Mouse (Mus musculus) inflammation-experienced regulatory T-cells, adult 16 weeks (primary cell): ENCODE results near the gene Ccer1. TPM values are rescaled to one million over a fixed set of nuclear protein-coding genes. Genes with fewer than 3 reads are reported as not detected.

Source experiments
- polyA plus RNA-seq: library from polyadenylated mRNA; unstranded; fragments of 100-300 nt; shearing (Covaris generic); gene quantifications from one replicate; pipeline ENCODE4 v1.2.1, GENCODE M21; 2017

The Ccer1 gene
- not detected for polyA plus RNA-seq

GRCm38 (mm10) chr10:97692913-97693312 lies at the start of gene Ccer1:
TSS of gene Ccer1 (plus strand) at chr10:97693059.

GRCm38 (mm10) chr10:97643768-97644167 lies 49.1 kb upstream of the Ccer1 start, which contains the start of gene Epyc:
TSS of gene Epyc (plus strand) at chr10:97644068.

GRCm38 (mm10) chr10:97726655-97727054 lies 33.8 kb downstream of the Ccer1 start, which contains the start of gene C030005K15Rik:
TSS of gene C030005K15Rik (minus strand) at chr10:97726755.

Other genes with a start within 250 kb of the Ccer1 start
- not detected for gene Dcn, start 213.4 kb upstream of the Ccer1 start, polyA plus RNA-seq
- gene Lum, start 127.9 kb upstream of the Ccer1 start, polyA plus RNA-seq = not detected
- gene Kera, start 86.2 kb upstream of the Ccer1 start, polyA plus RNA-seq = not detected
- not detected for gene Epyc, start 49.0 kb upstream of the Ccer1 start, polyA plus RNA-seq
- not detected for gene C030005K15Rik, start 33.7 kb downstream of the Ccer1 start, polyA plus RNA-seq